Mouse (Mus musculus): ENCODE measurements around the gene Ghr.

DNA sequence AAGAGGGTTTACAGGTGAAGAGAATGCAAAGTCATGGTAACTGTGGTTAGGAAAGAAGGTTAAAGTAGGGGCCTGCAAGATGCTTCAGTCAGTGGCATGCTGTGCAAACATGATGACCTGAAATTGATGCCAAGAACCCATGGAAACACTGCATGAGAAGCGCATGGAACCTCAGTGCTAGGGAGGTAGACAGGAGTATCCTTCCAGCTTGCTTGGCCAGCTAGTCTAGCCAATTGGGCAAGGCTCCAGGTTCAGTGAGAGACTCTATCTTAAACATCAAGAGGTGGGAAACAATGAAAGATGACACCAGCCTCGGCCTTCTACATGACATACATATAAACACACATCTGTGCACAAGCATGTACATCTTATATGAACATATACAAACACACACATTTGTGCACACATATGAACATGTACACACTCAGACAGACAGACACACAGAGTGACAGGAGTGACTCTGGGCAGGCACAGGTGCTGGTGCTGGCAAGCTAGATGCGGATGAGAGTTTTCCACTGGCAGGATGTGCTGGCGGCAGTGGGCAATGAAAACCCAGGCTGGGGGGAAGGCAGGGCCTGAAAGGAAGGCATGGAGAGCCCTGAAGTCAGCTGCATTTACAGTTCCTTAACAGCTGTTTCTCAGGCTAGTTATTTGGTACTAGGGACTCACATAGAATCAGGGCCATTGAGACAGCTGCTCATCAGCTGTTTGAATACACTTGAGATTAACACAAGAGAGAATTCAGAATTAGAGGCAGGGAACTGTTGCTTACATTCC is 241.3 kb downstream of the Ghr start:
- TF ChIP-seq CTCF (IDR thresholded peaks at IDR 0.05; ENCODE audit: extremely low read depth, insufficient read length, insufficient replicate concordance, low read depth, low read length) (no peak), POLR2A (IDR thresholded peaks at IDR 0.05; ENCODE audit: low read depth, low read length) (no peak)

Data from small intestine, adult 2 months (tissue).